Mouse (Mus musculus) CH12.LX (cell line): ENCODE results near the gene Phykpl. TPM values are rescaled to one million over a fixed set of nuclear protein-coding genes. Genes with fewer than 3 reads are reported as not detected.

Source experiments
- DNase-seq: peaks from one replicate; pipeline ENCODE4 v3.0.0-alpha.2; 2013; ENCODE audit errors: extremely low read depth
- H3K27ac ChIP-seq: 2 replicates; pipeline ENCODE4 v1.5.1; 2012; ENCODE audit warnings: low read depth, mild to moderate bottlenecking, control low read depth, moderate library complexity; ENCODE audit not compliant: insufficient read depth
- H3K27me3 ChIP-seq: replicated peaks from 2 replicates; pipeline ENCODE3; 2012; ENCODE audit warnings: inconsistent platforms
- H3K36me3 ChIP-seq, 2 experiments: replicated peaks in 1 of 2; 2 replicates each; pipeline versions ENCODE3 to v1.6.1; 2012; ENCODE audit warnings: inconsistent platforms in 1 of 2, low read length in 1 of 2, mild to moderate bottlenecking in 1 of 2, mixed read lengths in 1 of 2, moderate library complexity in 1 of 2; ENCODE audit not compliant: control insufficient read depth in 1 of 2, insufficient read depth in 1 of 2
- H3K4me1 ChIP-seq, 2 experiments: 2 replicates each; pipeline ENCODE4 v1.6.1; 2012; ENCODE audit warnings: inconsistent platforms in 1 of 2, moderate library complexity in 1 of 2; ENCODE audit not compliant: insufficient read depth in 2 of 2, control insufficient read depth in 1 of 2
- H3K4me2 ChIP-seq: 2 replicates; pipeline ENCODE4 v1.6.1; 2012; ENCODE audit warnings: low read depth, mild to moderate bottlenecking, control low read depth; ENCODE audit not compliant: poor library complexity, insufficient read depth, severe bottlenecking
- H3K4me3 ChIP-seq, 3 experiments: fragments of 150-350 bp in 1 of 3; sonication (generic) in 1 of 3; replicated peaks in 1 of 3; 2 replicates each; pipeline versions ENCODE3 to v1.5.1; 2011 to 2012; ENCODE audit warnings: low read depth in 2 of 3, low read length in 2 of 3, mild to moderate bottlenecking in 2 of 3, moderate library complexity in 2 of 3, control low read depth in 1 of 3, improper control_type of control experiment in 1 of 3, inconsistent platforms in 1 of 3, mixed read lengths in 1 of 3; ENCODE audit not compliant: poor library complexity in 1 of 3
- H3K79me2 ChIP-seq: replicated peaks from 2 replicates; pipeline ENCODE4 v1.6.1; 2012; ENCODE audit warnings: mild to moderate bottlenecking, moderate library complexity; ENCODE audit not compliant: control insufficient read depth, poor library complexity, insufficient read depth, severe bottlenecking; ENCODE audit errors: extremely low read depth
- H3K9ac ChIP-seq: 2 replicates; pipeline ENCODE4 v1.6.1; 2012; ENCODE audit warnings: low read depth, mild to moderate bottlenecking, control low read depth, moderate library complexity; ENCODE audit not compliant: insufficient read depth
- H3K9me3 ChIP-seq: replicated peaks from 2 replicates; pipeline ENCODE3; 2012; ENCODE audit warnings: low read length, inconsistent platforms, mixed read lengths
- CHD1 ChIP-seq: IDR thresholded peaks from 2 replicates; pipeline ENCODE4 v1.6.1; 2012; ENCODE audit warnings: low read depth, low read length, improper control_type of control experiment, inconsistent platforms
- CHD2 ChIP-seq: IDR thresholded peaks from 2 replicates; pipeline ENCODE4 v1.6.1; 2011; ENCODE audit warnings: low read length, improper control_type of control experiment
- CTCF ChIP-seq, 2 experiments: IDR thresholded peaks in 1 of 2; conservative IDR thresholded peaks in 1 of 2; 2 replicates each; pipeline ENCODE4 v1.5.1; 2011 to 2012; ENCODE audit warnings: low read depth in 2 of 2, low read length in 2 of 2, improper control_type of control experiment in 1 of 2, inconsistent platforms in 1 of 2, mild to moderate bottlenecking in 1 of 2, moderate library complexity in 1 of 2
- ELF1 ChIP-seq: IDR thresholded peaks from 2 replicates; pipeline ENCODE4 v1.6.1; 2014; ENCODE audit warnings: low read depth, mild to moderate bottlenecking, inconsistent platforms, low read length, improper control_type of control experiment
- EP300 ChIP-seq: IDR thresholded peaks from 2 replicates; pipeline ENCODE4 v1.6.1; 2011; ENCODE audit warnings: low read length, improper control_type of control experiment
- JUN ChIP-seq: IDR thresholded peaks from 2 replicates; pipeline ENCODE4 v1.6.1; 2011; ENCODE audit warnings: low read depth, mild to moderate bottlenecking, low read length, improper control_type of control experiment, moderate library complexity; ENCODE audit not compliant: insufficient read depth
- KAT2A ChIP-seq: IDR thresholded peaks from 2 replicates; pipeline ENCODE4 v1.6.1; 2012; ENCODE audit warnings: low read length, improper control_type of control experiment, inconsistent platforms; ENCODE audit not compliant: insufficient replicate concordance
- MAZ ChIP-seq: IDR thresholded peaks from 2 replicates; pipeline ENCODE4 v1.6.1; 2012; ENCODE audit warnings: low read depth, mild to moderate bottlenecking, inconsistent platforms, low read length, improper control_type of control experiment, moderate library complexity
- MEF2A ChIP-seq: IDR thresholded peaks from 2 replicates; pipeline ENCODE4 v1.6.1; 2014; ENCODE audit warnings: low read depth, mild to moderate bottlenecking, inconsistent platforms, low read length, improper control_type of control experiment, borderline replicate concordance
- MXI1 ChIP-seq: IDR thresholded peaks from 2 replicates; pipeline ENCODE4 v1.6.1; 2011; ENCODE audit warnings: mild to moderate bottlenecking, low read depth, low read length, improper control_type of control experiment
- MYC ChIP-seq: IDR thresholded peaks from 2 replicates; pipeline ENCODE4 v1.6.1; 2011; ENCODE audit warnings: low read depth, mild to moderate bottlenecking, improper control_type of control experiment, low read length
- NRF1 ChIP-seq: IDR thresholded peaks from 2 replicates; pipeline ENCODE4 v1.6.1; 2014; ENCODE audit warnings: low read depth, mild to moderate bottlenecking, inconsistent platforms, low read length, improper control_type of control experiment, moderate library complexity
- POLR2AphosphoS2 ChIP-seq: IDR thresholded peaks from 2 replicates; pipeline ENCODE4 v1.6.1; 2011; ENCODE audit warnings: low read depth, low read length, improper control_type of control experiment
- RCOR1 ChIP-seq: conservative IDR thresholded peaks from 2 replicates; pipeline ENCODE4 v1.6.1; 2012; ENCODE audit warnings: low read depth, mild to moderate bottlenecking, inconsistent platforms, low read length, improper control_type of control experiment
- SIN3A ChIP-seq: IDR thresholded peaks from 2 replicates; pipeline ENCODE4 v1.6.1; 2012; ENCODE audit warnings: low read length, improper control_type of control experiment, inconsistent platforms
- TBP ChIP-seq: conservative IDR thresholded peaks from 2 replicates; pipeline ENCODE4 v1.6.1; 2011; ENCODE audit warnings: low read depth, low read length, improper control_type of control experiment
- UBTF ChIP-seq: IDR thresholded peaks from 2 replicates; pipeline ENCODE4 v1.6.1; 2012; ENCODE audit warnings: low read depth, mild to moderate bottlenecking, inconsistent platforms, low read length, improper control_type of control experiment, moderate library complexity
- USF1 ChIP-seq: IDR thresholded peaks from 2 replicates; pipeline ENCODE4 v1.6.1; 2014; ENCODE audit warnings: low read depth, mild to moderate bottlenecking, inconsistent platforms, low read length, improper control_type of control experiment
- USF2 ChIP-seq: conservative IDR thresholded peaks from 2 replicates; pipeline ENCODE4 v1.6.1; 2011; ENCODE audit warnings: low read depth, low read length, improper control_type of control experiment
- ZNF384 ChIP-seq: IDR thresholded peaks from 2 replicates; pipeline ENCODE4 v1.6.1; 2012; ENCODE audit warnings: low read depth, low read length, improper control_type of control experiment, inconsistent platforms
- dilution Hi-C: fragments of 300-500 bp; cut with MboI; formaldehyde crosslinking; loops from 2 replicates; pipeline ENCODE4 v1.14.3; 2020; ENCODE audit warnings: low sequenced_read_pairs; ENCODE audit not compliant: extremely low pct_unique_long_range_greater_than_20kb, extremely low pct_ligation_motif_present
- in situ Hi-C: fragments of 300-500 bp; cut with MboI; formaldehyde crosslinking; loops from 3 replicates; pipeline ENCODE4 v1.14.3; 2019; ENCODE audit warnings: low sequenced_read_pairs, low pct_ligation_motif_present, low pct_unique_long_range_greater_than_20kb, mixed read lengths
- polyA plus RNA-seq: library from polyadenylated mRNA; unstranded; fragments of >175 nt; gene quantifications from 2 replicates; pipeline ENCODE4 v1.2.1, GENCODE M21; 2012; ENCODE audit warnings: low read depth; ENCODE audit not compliant: insufficient read length
- total RNA-seq, 2 experiments: library from RNA; depleted of rRNA; stranded (reverse); fragments of 300-350 nt in 1 of 2; fragments of >200 nt in 1 of 2; gene quantifications; 2 replicates each; pipeline ENCODE4 v1.2.3; 2012 to 2014

Phykpl gene
- total and polyA plus RNA-seq, 3 experiments: 25.2 to 44.0 (median 30.9) TPM

DNA sequence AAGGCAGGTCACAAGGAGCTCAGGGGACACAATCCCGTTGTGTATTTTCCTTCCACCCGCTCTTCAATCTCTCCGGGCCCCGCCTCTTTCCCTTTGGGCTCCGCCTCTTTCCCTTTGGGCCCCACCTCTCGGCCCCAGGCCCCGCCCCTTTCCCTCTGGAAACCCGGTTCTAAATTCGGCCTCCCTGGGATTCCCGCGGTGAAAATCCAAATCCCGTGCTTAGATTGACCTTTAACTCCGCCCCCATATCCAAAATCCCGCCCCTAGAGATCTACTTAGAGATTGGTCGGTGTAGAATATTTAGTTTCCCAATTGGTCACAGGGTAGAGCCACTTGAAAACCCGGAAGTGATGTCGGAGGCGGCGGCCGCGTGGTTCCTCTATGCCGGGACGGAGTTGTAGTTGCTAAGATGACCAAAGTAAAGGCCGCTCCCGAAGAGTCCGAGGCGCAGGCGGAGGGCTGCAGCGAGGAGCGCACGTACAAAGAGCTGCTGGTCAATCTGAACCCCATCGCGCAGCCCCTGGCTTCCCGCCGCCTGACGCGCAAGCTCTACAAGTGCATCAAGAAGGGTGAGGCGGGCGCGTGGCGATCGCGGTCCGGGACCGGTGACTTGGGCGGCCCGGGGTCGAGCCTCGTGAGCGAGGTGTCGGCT lies 35.0 kb downstream of the Phykpl start, which contains the start of gene Nhp2 (continued):
- TF ChIP-seq EP300: no peak
- TF ChIP-seq KAT2A: 0 out of 2 replicates have a peak, but pooled peaks have one; percentile 58
- TF ChIP-seq RCOR1: peak; percentile 90; the same call in 1 of the 2 replicates

DNA sequence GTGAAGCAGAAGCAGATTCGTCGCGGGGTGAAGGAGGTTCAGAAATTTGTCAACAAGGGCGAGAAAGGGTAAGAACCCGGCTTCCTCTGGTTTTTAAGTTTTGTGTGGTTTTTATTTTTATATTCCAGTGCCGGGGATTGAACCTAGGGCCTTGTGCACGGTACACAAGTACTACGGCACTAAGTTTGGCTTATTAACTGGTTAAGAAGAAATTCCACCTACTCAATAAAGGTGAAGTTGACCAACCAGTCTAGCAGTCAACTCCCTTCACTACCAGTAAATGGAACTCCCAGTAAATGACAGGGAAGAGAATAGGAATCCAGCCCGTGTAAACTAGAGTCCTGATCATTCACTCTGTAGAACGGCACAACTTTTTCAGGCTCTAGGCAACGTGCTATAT lies 35.5 kb downstream of the Phykpl start:
- Histone ChIP-seq H3K79me2 (peaks cover 28% of the 10 kb centered on the region), H3K27ac (peak overlapping the region; percentile 63), H3K36me3 (peaks cover 39 to 41% of the 10 kb centered on the region in 2 experiments), H3K4me3 (peak overlapping the region; percentile 64 to 93 (median 68)), H3K27me3 (no peaks in the 10 kb centered on the region), H3K9ac (peak overlapping the region; percentile 87), H3K4me2 (peak overlapping the region; percentile 84), H3K4me1 (peaks cover 12 to 56% of the 10 kb centered on the region in 2 experiments), H3K9me3 (no peaks in the 10 kb centered on the region)
- DNase-seq: no peak
- TF ChIP-seq SIN3A (no peak), ZNF384 (no peak)
- in situ Hi-C loops (no loop called here), dilution Hi-C loops (no loop called here)

DNA sequence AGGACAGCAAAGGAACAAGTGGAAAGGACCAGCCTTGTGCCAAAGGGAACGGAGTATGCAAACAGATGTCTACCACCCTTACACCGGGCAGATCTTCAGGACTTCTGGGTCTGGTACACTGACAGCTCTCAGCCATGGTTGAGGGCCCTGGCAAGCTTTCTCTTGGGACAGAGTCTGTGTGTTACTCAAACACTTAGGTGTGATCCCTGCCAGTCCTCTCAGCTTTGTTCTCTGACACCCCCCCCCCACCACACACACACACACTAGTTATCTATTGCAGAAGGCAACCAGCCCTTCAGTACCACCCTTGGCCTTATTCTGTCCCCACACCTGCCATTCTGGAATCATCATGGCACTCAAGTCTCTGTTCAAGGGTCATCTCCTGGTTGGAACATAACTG lies 37.2 kb downstream of the Phykpl start:
- Histone ChIP-seq H3K27ac (no peak overlapping the region), H3K4me2 (no peak overlapping the region), H3K79me2 (peaks cover 28% of the 10 kb centered on the region), H3K36me3 (peaks cover 52 to 56% of the 10 kb centered on the region in 2 experiments), H3K9me3 (no peaks in the 10 kb centered on the region), H3K9ac (no peak overlapping the region), H3K27me3 (no peaks in the 10 kb centered on the region), H3K4me3 (no peak overlapping the region), H3K4me1 (peaks cover 12 to 58% of the 10 kb centered on the region in 2 experiments)
- in situ Hi-C loops: no loop called here
- DNase-seq: no peak
- TF ChIP-seq MAZ (no peak), USF2 (no peak), POLR2AphosphoS2 (no peak), EP300 (no peak), SIN3A (no peak)
- dilution Hi-C loops: no loop called here

DNA sequence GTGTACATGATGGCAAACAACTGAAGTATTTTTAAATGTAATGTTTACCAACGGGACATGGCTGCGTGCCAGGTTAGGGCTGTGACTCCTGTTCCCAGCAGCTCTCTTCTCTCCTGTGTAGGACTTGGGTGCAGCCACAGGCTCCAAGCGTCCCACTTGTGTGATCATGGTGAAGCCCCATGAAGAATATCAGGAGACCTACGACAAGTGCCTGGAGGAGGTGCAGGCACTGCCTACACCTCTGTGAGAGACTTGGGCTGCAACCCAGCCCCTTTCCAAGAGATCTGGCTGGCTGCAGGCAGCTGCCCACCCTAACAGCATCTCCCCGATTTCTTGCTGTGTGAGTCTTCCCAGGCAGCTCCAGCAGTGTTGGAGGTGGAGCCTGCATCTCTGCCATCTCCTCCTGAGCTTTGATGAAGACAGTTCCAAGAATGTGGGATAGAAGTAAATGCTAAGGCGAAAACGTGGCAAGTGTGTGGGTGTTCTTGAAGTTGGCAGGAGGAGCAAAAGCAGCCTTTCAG lies 38.5 kb downstream of the Phykpl start:
- no peak overlapping the region for H3K4me2 ChIP-seq
- H3K4me1 ChIP-seq: peaks cover 12 to 55% of the 10 kb centered on the region in 2 experiments
- no peak for DNase-seq
- in situ Hi-C loops: no loop called here
- dilution Hi-C loops: no loop called here
- no peak overlapping the region for H3K27ac ChIP-seq
- no peaks in the 10 kb centered on the region for H3K9me3 ChIP-seq
- peaks cover 65 to 69% of the 10 kb centered on the region in 2 experiments for H3K36me3 ChIP-seq
- no peaks in the 10 kb centered on the region for H3K27me3 ChIP-seq
- H3K4me3 ChIP-seq: no peak overlapping the region
- no peak for TF ChIP-seq NRF1
- no peak for TF ChIP-seq MYC
- no peak for TF ChIP-seq JUN
- no peak for TF ChIP-seq USF1
- TF ChIP-seq MXI1: no peak
- TF ChIP-seq SIN3A: no peak
- no peak for TF ChIP-seq ELF1
- TF ChIP-seq MEF2A: no peak
- TF ChIP-seq CHD1: no peak
- no peak for TF ChIP-seq CHD2
- TF ChIP-seq USF2: no peak
- TF ChIP-seq UBTF: no peak
- no peak for TF ChIP-seq CTCF (conservative IDR thresholded peaks at IDR 0.05 in 1 of 2, IDR thresholded peaks at IDR 0.05 in 1 of 2; ENCODE audit: low read depth in 2 of 2, low read length in 2 of 2)
- TF ChIP-seq TBP: no peak
- TF ChIP-seq POLR2AphosphoS2: no peak
- H3K79me2 ChIP-seq: peaks cover 28% of the 10 kb centered on the region
- H3K9ac ChIP-seq: no peak overlapping the region
